Mouse (Mus musculus): ENCODE results near the gene Gm2381. TPM values are rescaled to one million over a fixed set of nuclear protein-coding genes. Genes with fewer than 3 reads are reported as not detected.
"Not testable (repeated sequence)": the region's sequence is repeated elsewhere in the genome, so short reads cannot be mapped to it uniquely, and the experiment has no call there.

Gene Gm2381
- not detected in 2 replicates for polyA plus RNA-seq (2015; fragmentation: Nextera tagmentation; extraction: Ambion mirVana)

GRCm38 (mm10) chr7:42866801-42867458, at the start of gene Gm2381:
Gene Gm2381, minus strand, starts transcription at chr7:42867234.
- H3K4me3 ChIP-seq (ENCODE audit: low read length); H3K27me3 ChIP-seq (replicated peaks; ENCODE audit: control insufficient read depth, insufficient read depth, low read length); H3K27ac ChIP-seq (ENCODE audit: low read depth, low read length); H3K36me3 ChIP-seq (ENCODE audit: control insufficient read depth, insufficient read depth, low read length); ATAC-seq; H3K9ac ChIP-seq (ENCODE audit: low read depth, low read length); H3K9me3 ChIP-seq (ENCODE audit: control insufficient read depth, low read length); H3K4me1 ChIP-seq (ENCODE audit: control insufficient read depth, insufficient read depth, low read depth, low read length); H3K4me2 ChIP-seq (ENCODE audit: low read length): not testable (repeated sequence)
- WGBS = 81% methylated on average over 8 of the region's 8 CpGs

DNA sequence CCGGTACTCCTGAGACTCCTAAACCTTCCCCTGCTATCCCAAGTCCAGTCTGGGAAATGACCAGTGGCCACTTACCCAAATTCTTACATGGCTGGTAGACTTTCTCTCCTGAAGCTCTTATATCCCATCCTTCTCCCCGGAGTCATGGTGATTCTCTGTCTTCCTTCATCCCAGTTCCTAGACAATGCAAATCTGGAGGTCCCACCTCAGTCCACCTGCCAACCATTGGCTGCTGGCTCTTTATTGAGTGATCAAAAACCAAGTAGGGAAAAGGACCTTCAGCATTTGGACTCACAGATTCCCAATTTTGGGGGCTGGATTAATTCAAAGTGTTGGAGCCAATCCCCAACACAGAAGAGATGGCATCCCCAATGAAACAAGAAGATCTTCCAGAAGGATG, 31.0 kb upstream of the Gm2381 start:
- not testable (repeated sequence) for H3K27ac ChIP-seq (ENCODE audit: low read depth, low read length); ATAC-seq; H3K4me3 ChIP-seq (ENCODE audit: low read length); H3K4me1 ChIP-seq (ENCODE audit: control insufficient read depth, insufficient read depth, low read depth, low read length); H3K4me2 ChIP-seq (ENCODE audit: low read length); H3K27me3 ChIP-seq (replicated peaks; ENCODE audit: control insufficient read depth, insufficient read depth, low read length); H3K36me3 ChIP-seq (ENCODE audit: control insufficient read depth, insufficient read depth, low read length); H3K9ac ChIP-seq (ENCODE audit: low read depth, low read length)
- peaks cover 16% of the 10 kb centered on the region for H3K9me3 ChIP-seq (ENCODE audit: control insufficient read depth, low read length)
- WGBS = 93% methylated on average over 2 of the region's 2 CpGs

DNA sequence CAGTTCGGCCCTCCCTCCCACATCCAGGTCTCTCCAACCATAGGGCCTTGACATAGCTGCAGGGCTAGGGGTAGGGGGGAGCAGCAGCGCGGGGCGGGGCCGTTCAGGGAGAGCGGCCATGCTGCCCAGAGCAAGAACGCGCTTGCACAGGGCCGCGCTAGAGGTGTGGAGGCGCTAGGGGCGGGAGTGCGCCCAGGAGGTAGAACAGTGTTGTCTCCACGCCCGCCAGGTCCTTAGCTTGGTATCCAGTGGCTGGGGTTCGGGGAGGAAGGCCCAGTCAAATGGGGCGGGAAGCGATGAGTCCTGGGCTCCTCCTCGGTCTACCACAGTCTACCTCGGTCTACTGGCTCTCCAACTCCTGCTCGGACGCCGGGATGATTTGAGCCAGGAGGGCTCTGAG, 11.1 kb upstream of the Gm2381 start:
- Histone ChIP-seq H3K36me3 (ENCODE audit: control insufficient read depth, insufficient read depth, low read length) (no peaks in the 10 kb centered on the region), H3K4me1 (ENCODE audit: control insufficient read depth, insufficient read depth, low read depth, low read length) (no peaks in the 10 kb centered on the region)

DNA sequence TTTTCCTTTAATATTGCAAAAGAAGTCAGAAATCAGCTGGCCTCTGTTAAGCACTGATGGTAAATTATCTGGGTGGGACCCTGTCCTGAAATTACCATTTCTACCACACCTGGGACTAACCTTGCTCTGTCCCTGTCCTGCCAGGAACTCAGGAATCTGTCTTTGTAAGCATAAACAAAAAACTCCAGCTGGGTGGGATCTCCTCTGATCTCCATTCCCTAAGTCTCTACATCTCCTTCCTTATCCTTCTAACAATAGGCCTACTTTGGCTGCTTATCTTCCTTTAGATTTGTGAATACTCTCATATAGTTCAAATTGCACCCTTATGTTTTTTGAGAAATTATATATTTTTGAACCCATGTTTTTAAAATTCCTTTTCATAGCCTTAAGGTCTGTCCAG, 28.7 kb downstream of the Gm2381 start:
- not testable (repeated sequence) for H3K4me2 ChIP-seq (ENCODE audit: low read length); H3K27me3 ChIP-seq (replicated peaks; ENCODE audit: control insufficient read depth, insufficient read depth, low read length); H3K27ac ChIP-seq (ENCODE audit: low read depth, low read length); H3K4me1 ChIP-seq (ENCODE audit: control insufficient read depth, insufficient read depth, low read depth, low read length); H3K9ac ChIP-seq (ENCODE audit: low read depth, low read length); ATAC-seq; H3K4me3 ChIP-seq (ENCODE audit: low read length); H3K36me3 ChIP-seq (ENCODE audit: control insufficient read depth, insufficient read depth, low read length)
- H3K9me3 ChIP-seq (ENCODE audit: control insufficient read depth, low read length) = peaks cover 17% of the 10 kb centered on the region

More for the DNA sequence above, 11.1 kb upstream of the Gm2381 start:
- Histone ChIP-seq H3K9ac (ENCODE audit: low read depth, low read length) (no peak overlapping the region), H3K4me2 (ENCODE audit: low read length) (no peak overlapping the region), H3K27me3 (replicated peaks; ENCODE audit: control insufficient read depth, insufficient read depth, low read length) (no peaks in the 10 kb centered on the region), H3K9me3 (ENCODE audit: control insufficient read depth, low read length) (peaks cover 15% of the 10 kb centered on the region), H3K27ac (ENCODE audit: low read depth, low read length) (no peak overlapping the region), H3K4me3 (ENCODE audit: low read length) (no peak overlapping the region)
- no peak for ATAC-seq
- WGBS = 56% methylated on average over 21 of the region's 23 CpGs

- Histone ChIP-seq H3K27me3 (replicated peaks; ENCODE audit: control insufficient read depth, insufficient read depth, low read length) (no peaks in the 10 kb centered on the region), H3K4me2 (ENCODE audit: low read length) (no peak overlapping the region), H3K36me3 (ENCODE audit: control insufficient read depth, insufficient read depth, low read length) (no peaks in the 10 kb centered on the region), H3K4me1 (ENCODE audit: control insufficient read depth, insufficient read depth, low read depth, low read length) (no peaks in the 10 kb centered on the region), H3K27ac (ENCODE audit: low read depth, low read length) (no peak overlapping the region), H3K9me3 (ENCODE audit: control insufficient read depth, low read length) (peaks cover 15% of the 10 kb centered on the region), H3K9ac (ENCODE audit: low read depth, low read length) (no peak overlapping the region), H3K4me3 (ENCODE audit: low read length) (no peak overlapping the region)
- 90% methylated on average over 3 of the region's 3 CpGs for WGBS
- ATAC-seq = no peak
These were observed 34.8 kb downstream of the Gm2381 start for GRCm38 (mm10) chr7:42832221-42832620.

DNA sequence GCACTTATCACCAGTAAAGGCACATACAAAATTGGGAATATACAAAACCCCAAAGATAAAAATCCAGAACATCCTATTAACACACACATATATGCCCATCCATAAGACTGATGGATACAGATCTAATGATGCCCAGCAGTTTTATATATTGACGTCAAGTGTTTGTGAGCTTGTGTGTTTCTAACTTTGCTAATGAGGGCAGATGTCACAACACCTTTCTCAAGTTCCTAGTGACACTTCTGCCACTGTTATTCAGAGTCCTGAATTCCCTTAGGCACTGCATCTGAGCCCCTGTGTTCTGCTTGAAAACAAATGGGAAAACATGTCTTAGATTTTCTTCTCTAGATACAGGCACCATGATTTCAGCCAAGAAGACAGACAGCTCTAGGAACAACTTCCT, 73.6 kb downstream of the Gm2381 start, which contains the start of gene Vmn2r62:
TSS of gene Vmn2r62 (minus strand) at position 101 of the 400 bp plus-strand sequence.
- not testable (repeated sequence) for ATAC-seq

More for the DNA sequence above, 73.6 kb downstream of the Gm2381 start, which contains the start of gene Vmn2r62:
- not testable (repeated sequence) for H3K27me3 ChIP-seq (replicated peaks; ENCODE audit: control insufficient read depth, insufficient read depth, low read length); H3K9me3 ChIP-seq (ENCODE audit: control insufficient read depth, low read length); H3K27ac ChIP-seq (ENCODE audit: low read depth, low read length); H3K4me2 ChIP-seq (ENCODE audit: low read length); H3K4me1 ChIP-seq (ENCODE audit: control insufficient read depth, insufficient read depth, low read depth, low read length); H3K36me3 ChIP-seq (ENCODE audit: control insufficient read depth, insufficient read depth, low read length); H3K4me3 ChIP-seq (ENCODE audit: low read length); H3K9ac ChIP-seq (ENCODE audit: low read depth, low read length)
- WGBS = no CpG with 5 or more reads among the region's 1 CpGs

Other genes starting within 250 kb of the Gm2381 start
- gene Zfp976, start 224.6 kb downstream of the Gm2381 start, polyA plus RNA-seq (2015; fragmentation: Nextera tagmentation; extraction: Ambion mirVana) = 2.3 and 2.8 TPM in 2 replicates
- gene Zfp975, start 174.5 kb downstream of the Gm2381 start, polyA plus RNA-seq (2015; fragmentation: Nextera tagmentation; extraction: Ambion mirVana) = 6.9 and 7.3 TPM in 2 replicates
- gene Gm17067, start 140.2 kb downstream of the Gm2381 start, polyA plus RNA-seq (2015; fragmentation: Nextera tagmentation; extraction: Ambion mirVana) = not detected in 2 replicates
- not detected in 2 replicates for gene Vmn2r62, start 73.7 kb downstream of the Gm2381 start, polyA plus RNA-seq (2015; fragmentation: Nextera tagmentation; extraction: Ambion mirVana)
- gene Vmn2r63, start 66.6 kb upstream of the Gm2381 start, polyA plus RNA-seq (2015; fragmentation: Nextera tagmentation; extraction: Ambion mirVana) = not detected in 2 replicates
- gene Gm9268, start 151.5 kb upstream of the Gm2381 start, polyA plus RNA-seq (2015; fragmentation: Nextera tagmentation; extraction: Ambion mirVana) = not detected in 2 replicates
- not detected in 2 replicates for gene Zfp936, start 247.0 kb upstream of the Gm2381 start, polyA plus RNA-seq (2015; fragmentation: Nextera tagmentation; extraction: Ambion mirVana)